Mouse (Mus musculus): ENCODE data around the gene Aoah. TPM values are rescaled to one million over a fixed set of nuclear protein-coding genes. Genes with fewer than 3 reads are reported as not detected.

The Aoah gene
- total RNA-seq (2023): under 1 TPM; 0.36 to 0.73 TPM

GRCm38 (mm10) chr13:20793901-20794300 is at the start of gene Aoah:
Gene Aoah, plus strand, starts transcription at chr13:20794113.

GRCm38 (mm10) chr13:21074847-21075246 is 280.9 kb downstream of the Aoah start, which contains the start of gene Olfr1370:
Gene Olfr1370, minus strand, starts transcription at chr13:21074947.

Data from T-cell, adult 66 days (primary cell).